Mouse (Mus musculus) gastrocnemius, adult 2 months (tissue): Measurements from ENCODE around the gene Mapkapk5. TPM values are rescaled to one million over a fixed set of nuclear protein-coding genes. Genes with fewer than 3 reads are reported as not detected.
A peak's percentile ranks its signal among the peaks of the same experiment; 100 is the strongest.
"Not testable (repeated sequence)": the region's sequence is repeated elsewhere in the genome, so short reads cannot be mapped to it uniquely, and the experiment has no call there.

Source experiments
- DNase-seq: peaks from one replicate; pipeline ENCODE4 v3.0.0; 2022
- H3K27ac ChIP-seq: fragments of 200-600 bp; 2 replicates; pipeline ENCODE4 v1.8.1; 2022; ENCODE audit warnings: mild to moderate bottlenecking
- H3K4me3 ChIP-seq: fragments of 200-600 bp; 2 replicates; pipeline ENCODE4 v1.8.1; 2022; ENCODE audit warnings: mild to moderate bottlenecking, moderate library complexity
- CTCF ChIP-seq: fragments of 200-600 bp; IDR thresholded peaks from 2 replicates; pipeline ENCODE4 v1.8.1; 2022; ENCODE audit warnings: antibody characterized with exemption, mild to moderate bottlenecking, moderate library complexity
- intact Hi-C: fragments of 180-260 bp; cut with DNase I; formaldehyde crosslinking; loops from one replicate; pipeline ENCODE4 v1.15.1; 2025
- total RNA-seq, 2 experiments: library from RNA; stranded (reverse); gene quantifications; 2 replicates each; pipeline ENCODE4 v1.2.3; 2021

Gene Mapkapk5
- total RNA-seq, 2 experiments from 2014 or later = 100 to 131 TPM

GRCm38 (mm10) chr5:121546530-121546895, 808 bp upstream of the Mapkapk5 start:
- H3K4me3 ChIP-seq = peak overlapping the region; percentile 99
- intact Hi-C loops = loop anchor here (5.0 kb wide), 1 partner anchor 56 kb away; no protein-coding TSS in a partner anchor
- peak; percentile 72 for TF ChIP-seq CTCF
- peak; percentile 67 for DNase-seq
- peak overlapping the region; percentile 99 for H3K27ac ChIP-seq

- DNase-seq = peak; percentile 67
- TF ChIP-seq CTCF = no peak
- intact Hi-C loops = loop anchor here (5.0 kb wide), 1 partner anchor 57 kb away; no protein-coding TSS in a partner anchor
- peak within 1 kb of the TSS; percentile 99 for H3K27ac ChIP-seq
- H3K4me3 ChIP-seq = peak within 1 kb of the TSS; percentile 99
These were observed 554 bp downstream of the Mapkapk5 start, which contains the start of the genes Adam1a and Gm42878 for GRCm38 (mm10) chr5:121544910-121545792. Adam1a (minus strand) TSS chr5:121545482. Gm42878 (minus strand) TSS chr5:121545482.

GRCm38 (mm10) chr5:121543370-121543769, 2.3 kb downstream of the Mapkapk5 start:
- no peak for TF ChIP-seq CTCF
- intact Hi-C loops = no loop called here
- DNase-seq = no peak
- Histone ChIP-seq H3K4me3 (no peak overlapping the region), H3K27ac (no peak overlapping the region)

GRCm38 (mm10) chr5:121541235-121541634, 4.5 kb downstream of the Mapkapk5 start:
- intact Hi-C loops = no loop called here
- TF ChIP-seq CTCF = 0 out of 2 replicates have a peak, but pooled peaks have one; percentile 1
- Histone ChIP-seq H3K27ac (no peak overlapping the region), H3K4me3 (no peak overlapping the region)
- DNase-seq = no peak

- no peak for DNase-seq
- intact Hi-C loops = no loop called here
- TF ChIP-seq CTCF = no peak
- no peak overlapping the region for H3K4me3 ChIP-seq
- H3K27ac ChIP-seq = no peak overlapping the region
These were observed 5.6 kb downstream of the Mapkapk5 start for GRCm38 (mm10) chr5:121540066-121540465.

GRCm38 (mm10) chr5:121537588-121537987, 8.1 kb downstream of the Mapkapk5 start:
- DNase-seq = no peak
- Histone ChIP-seq H3K27ac (no peak overlapping the region), H3K4me3 (no peak overlapping the region)
- TF ChIP-seq CTCF = no peak
- intact Hi-C loops = no loop called here

GRCm38 (mm10) chr5:121536921-121537555, 8.7 kb downstream of the Mapkapk5 start:
- no peak for TF ChIP-seq CTCF
- Histone ChIP-seq H3K4me3 (no peak overlapping the region), H3K27ac (no peak overlapping the region)
- no peak for DNase-seq
- intact Hi-C loops = no loop called here

- Histone ChIP-seq H3K27ac (no peak overlapping the region), H3K4me3 (no peak overlapping the region)
- intact Hi-C loops = no loop called here
- no peak for TF ChIP-seq CTCF
- DNase-seq = no peak
These were observed 10.6 kb downstream of the Mapkapk5 start for GRCm38 (mm10) chr5:121535116-121535515.

GRCm38 (mm10) chr5:121534521-121534920, 11.2 kb downstream of the Mapkapk5 start:
- Histone ChIP-seq H3K27ac (no peak overlapping the region), H3K4me3 (no peak overlapping the region)
- intact Hi-C loops = no loop called here
- DNase-seq = no peak
- TF ChIP-seq CTCF = peak; percentile 39; the same call in 1 of the 2 replicates

GRCm38 (mm10) chr5:121526961-121527360, 18.7 kb downstream of the Mapkapk5 start:
- peak; percentile 43 for DNase-seq
- intact Hi-C loops = no loop called here
- Histone ChIP-seq H3K27ac (peak overlapping the region; percentile 79), H3K4me3 (peak overlapping the region; percentile 4; the same call in 1 of the 2 replicates)
- no peak for TF ChIP-seq CTCF

GRCm38 (mm10) chr5:121526526-121526925, 19.2 kb downstream of the Mapkapk5 start:
- intact Hi-C loops = no loop called here
- no peak for DNase-seq
- Histone ChIP-seq H3K27ac (peak overlapping the region; percentile 79), H3K4me3 (no peak overlapping the region)
- TF ChIP-seq CTCF = no peak

- intact Hi-C loops = no loop called here
- no peak for DNase-seq
- Histone ChIP-seq H3K27ac (peak overlapping the region; percentile 48; the same call in 1 of the 2 replicates), H3K4me3 (no peak overlapping the region)
- TF ChIP-seq CTCF = no peak
These were observed 19.8 kb downstream of the Mapkapk5 start for GRCm38 (mm10) chr5:121525774-121526450.

GRCm38 (mm10) chr5:121519758-121520157, 25.9 kb downstream of the Mapkapk5 start:
- intact Hi-C loops, H3K4me3 ChIP-seq, DNase-seq, H3K27ac ChIP-seq: not testable (repeated sequence)
